Mouse (Mus musculus) MEL (cell line): ENCODE results near the gene Acoxl. TPM values are rescaled to one million over a fixed set of nuclear protein-coding genes. Genes with fewer than 3 reads are reported as not detected.

Source experiments
- DNase-seq: peaks from one replicate; pipeline ENCODE4 v3.0.0; 2011; ENCODE audit warnings: low read depth, low spot score
- H3K27ac ChIP-seq: 2 replicates; pipeline ENCODE4 v1.5.1; 2012; ENCODE audit warnings: low read depth, mild to moderate bottlenecking, control low read depth, low read length, moderate library complexity; ENCODE audit not compliant: control insufficient read depth
- H3K27me3 ChIP-seq, 2 experiments: fragments of 150-350 bp in 1 of 2; sonication (generic) in 1 of 2; 2 replicates each; pipeline ENCODE4 v1.6.1; 2012; ENCODE audit warnings: low read length in 2 of 2, mild to moderate bottlenecking in 2 of 2, improper control_type of control experiment in 1 of 2, moderate library complexity in 1 of 2; ENCODE audit not compliant: insufficient read depth in 2 of 2, control insufficient read depth in 1 of 2
- H3K36me3 ChIP-seq, 2 experiments: 2 replicates each; pipeline ENCODE4 v1.6.1; 2012 to 2014; ENCODE audit warnings: low read length in 2 of 2, improper control_type of control experiment in 1 of 2, inconsistent platforms in 1 of 2, mild to moderate bottlenecking in 1 of 2; ENCODE audit not compliant: insufficient read depth in 2 of 2, control insufficient read depth in 1 of 2
- H3K4me1 ChIP-seq, 2 experiments: fragments of 150-350 bp in 1 of 2; sonication (generic) in 1 of 2; 2 replicates each; pipeline ENCODE4 v1.6.1; 2012; ENCODE audit warnings: low read length in 2 of 2, improper control_type of control experiment in 1 of 2, mild to moderate bottlenecking in 1 of 2; ENCODE audit not compliant: insufficient read depth in 2 of 2, control insufficient read depth in 1 of 2
- H3K4me3 ChIP-seq, 2 experiments: fragments of 150-350 bp in 1 of 2; sonication (generic) in 1 of 2; 2 replicates each; pipeline ENCODE4 v1.5.1; 2012; ENCODE audit warnings: low read depth in 2 of 2, low read length in 2 of 2, mild to moderate bottlenecking in 2 of 2, moderate library complexity in 2 of 2, control low read depth in 1 of 2, improper control_type of control experiment in 1 of 2; ENCODE audit not compliant: control insufficient read depth in 1 of 2, insufficient read depth in 1 of 2
- H3K79me2 ChIP-seq: 2 replicates; pipeline ENCODE4 v1.6.1; 2012; ENCODE audit warnings: mild to moderate bottlenecking, low read length, moderate library complexity; ENCODE audit not compliant: control insufficient read depth, poor library complexity, insufficient read depth
- H3K9ac ChIP-seq: 2 replicates; pipeline ENCODE4 v1.6.1; 2012; ENCODE audit warnings: low read depth, mild to moderate bottlenecking, control low read depth, low read length, moderate library complexity; ENCODE audit not compliant: control insufficient read depth, poor library complexity, severe bottlenecking
- H3K9me3 ChIP-seq: fragments of 150-350 bp; sonication (generic); replicated peaks from 2 replicates; pipeline ENCODE4 v1.6.1; 2012; ENCODE audit warnings: mild to moderate bottlenecking, low read length, improper control_type of control experiment, moderate library complexity; ENCODE audit not compliant: insufficient read depth
- BHLHE40 ChIP-seq: IDR thresholded peaks from 2 replicates; pipeline ENCODE4 v1.6.1; 2012; ENCODE audit warnings: low read depth, mild to moderate bottlenecking, inconsistent platforms, low read length, improper control_type of control experiment, borderline replicate concordance
- CHD1 ChIP-seq: IDR thresholded peaks from 2 replicates; pipeline ENCODE4 v1.6.1; 2012; ENCODE audit warnings: low read depth, mild to moderate bottlenecking, inconsistent platforms, low read length, improper control_type of control experiment
- CTCF ChIP-seq, 3 experiments: IDR thresholded peaks in 2 of 3; conservative IDR thresholded peaks in 1 of 3; 2 replicates each; pipeline ENCODE4 v1.5.1; 2011 to 2012; ENCODE audit warnings: low read length in 3 of 3, low read depth in 2 of 3, mild to moderate bottlenecking in 2 of 3, improper control_type of control experiment in 1 of 3, inconsistent platforms in 1 of 3, mixed read lengths in 1 of 3, moderate library complexity in 1 of 3; ENCODE audit not compliant: control insufficient read depth in 1 of 3, insufficient read depth in 1 of 3, poor library complexity in 1 of 3, severe bottlenecking in 1 of 3
- ELF1 ChIP-seq: IDR thresholded peaks from 2 replicates; pipeline ENCODE4 v1.6.1; 2014; ENCODE audit warnings: low read depth, mild to moderate bottlenecking, inconsistent platforms, low read length, improper control_type of control experiment, moderate library complexity
- EP300 ChIP-seq, 2 experiments: IDR thresholded peaks; 2 replicates each; pipeline ENCODE4 v1.6.1; 2011; ENCODE audit warnings: improper control_type of control experiment in 2 of 2, low read length in 2 of 2, low read depth in 1 of 2, mild to moderate bottlenecking in 1 of 2
- ETS1 ChIP-seq: IDR thresholded peaks from 2 replicates; pipeline ENCODE4 v1.6.1; 2012; ENCODE audit warnings: low read depth, mild to moderate bottlenecking, inconsistent platforms, low read length, improper control_type of control experiment, moderate library complexity
- GABPA ChIP-seq: IDR thresholded peaks from 2 replicates; pipeline ENCODE4 v1.6.1; 2012; ENCODE audit warnings: low read depth, mild to moderate bottlenecking, inconsistent platforms, low read length, improper control_type of control experiment, moderate library complexity
- GATA1 ChIP-seq: IDR thresholded peaks from 2 replicates; pipeline ENCODE4 v1.6.1; 2011; ENCODE audit warnings: low read depth, low read length, improper control_type of control experiment
- JUND ChIP-seq: IDR thresholded peaks from 2 replicates; pipeline ENCODE4 v1.6.1; 2011; ENCODE audit warnings: low read depth, mild to moderate bottlenecking, improper control_type of control experiment, low read length
- KAT2A ChIP-seq: conservative IDR thresholded peaks from 2 replicates; pipeline ENCODE4 v1.6.1; 2012; ENCODE audit warnings: low read depth, low read length, improper control_type of control experiment, inconsistent platforms
- MAX ChIP-seq: IDR thresholded peaks from 2 replicates; pipeline ENCODE4 v1.6.1; 2011; ENCODE audit warnings: low read length, improper control_type of control experiment
- MAZ ChIP-seq: IDR thresholded peaks from 2 replicates; pipeline ENCODE4 v1.6.1; 2012; ENCODE audit warnings: low read depth, mild to moderate bottlenecking, inconsistent platforms, low read length, improper control_type of control experiment
- MXI1 ChIP-seq: IDR thresholded peaks from 2 replicates; pipeline ENCODE4 v1.6.1; 2011; ENCODE audit warnings: mild to moderate bottlenecking, low read depth, low read length, improper control_type of control experiment
- MYB ChIP-seq: IDR thresholded peaks from 2 replicates; pipeline ENCODE4 v1.6.1; 2011; ENCODE audit warnings: mild to moderate bottlenecking, low read depth, low read length, improper control_type of control experiment
- NRF1 ChIP-seq: IDR thresholded peaks from 2 replicates; pipeline ENCODE4 v1.6.1; 2014; ENCODE audit warnings: low read depth, mild to moderate bottlenecking, inconsistent platforms, low read length, improper control_type of control experiment, moderate library complexity; ENCODE audit not compliant: poor library complexity, insufficient read depth, severe bottlenecking
- POLR2A ChIP-seq, 2 experiments: IDR thresholded peaks; 2 replicates each; pipeline ENCODE4 v1.6.1; 2011 to 2012; ENCODE audit warnings: low read length in 2 of 2, mild to moderate bottlenecking in 2 of 2, control low read depth in 1 of 2, improper control_type of control experiment in 1 of 2, low read depth in 1 of 2, moderate library complexity in 1 of 2; ENCODE audit not compliant: control insufficient read depth in 1 of 2, insufficient read depth in 1 of 2, poor library complexity in 1 of 2
- RCOR1 ChIP-seq: IDR thresholded peaks from 2 replicates; pipeline ENCODE4 v1.6.1; 2012; ENCODE audit warnings: low read depth, mild to moderate bottlenecking, inconsistent platforms, low read length, improper control_type of control experiment
- SIN3A ChIP-seq: IDR thresholded peaks from 2 replicates; pipeline ENCODE4 v1.6.1; 2012; ENCODE audit warnings: low read length, improper control_type of control experiment, inconsistent platforms
- SMC3 ChIP-seq: IDR thresholded peaks from 2 replicates; pipeline ENCODE4 v1.6.1; 2011; ENCODE audit warnings: low read depth, low read length, improper control_type of control experiment
- TBP ChIP-seq: IDR thresholded peaks from 2 replicates; pipeline ENCODE4 v1.8.0; 2011; ENCODE audit warnings: low read depth, low read length, improper control_type of control experiment
- TCF12 ChIP-seq: IDR thresholded peaks from 2 replicates; pipeline ENCODE4 v1.6.1; 2014; ENCODE audit warnings: low read depth, mild to moderate bottlenecking, inconsistent platforms, low read length, improper control_type of control experiment, moderate library complexity
- UBTF ChIP-seq: IDR thresholded peaks from 2 replicates; pipeline ENCODE4 v1.6.1; 2012; ENCODE audit warnings: low read depth, mild to moderate bottlenecking, inconsistent platforms, low read length, improper control_type of control experiment, moderate library complexity, borderline replicate concordance; ENCODE audit not compliant: insufficient read depth
- USF1 ChIP-seq: IDR thresholded peaks from 2 replicates; pipeline ENCODE4 v1.6.1; 2014; ENCODE audit warnings: low read depth, mild to moderate bottlenecking, inconsistent platforms, low read length, improper control_type of control experiment, moderate library complexity
- ZKSCAN1 ChIP-seq: IDR thresholded peaks from 2 replicates; pipeline ENCODE4 v1.6.1; 2012; ENCODE audit warnings: low read depth, mild to moderate bottlenecking, inconsistent platforms, low read length, improper control_type of control experiment, moderate library complexity
- ZMIZ1 ChIP-seq: IDR thresholded peaks from 2 replicates; pipeline ENCODE4 v1.6.1; 2012; ENCODE audit warnings: low read depth, mild to moderate bottlenecking, inconsistent platforms, low read length, improper control_type of control experiment, moderate library complexity
- polyA plus RNA-seq, 2 experiments: library from polyadenylated mRNA; stranded (reverse) in 1 of 2; unstranded in 1 of 2; fragments of >175 nt in 1 of 2; fragments of >200 nt in 1 of 2; gene quantifications; 2 replicates each; pipeline versions ENCODE4 v1.2.1 to v1.2.4; 2012; ENCODE audit warnings: low replicate concordance in 2 of 2, low read depth in 1 of 2; ENCODE audit not compliant: insufficient read length in 2 of 2, insufficient read depth in 1 of 2, missing spikeins in 1 of 2
- total RNA-seq: library from RNA; depleted of rRNA; stranded (reverse); fragments of 300-350 nt; gene quantifications from 2 replicates; pipeline ENCODE4 v1.2.3, GENCODE M21; 2012

Acoxl gene
- total and polyA plus RNA-seq, 3 experiments, result 0.31 to 0.39 TPM; not detected in 1

- TF ChIP-seq RCOR1, result no peak
- TF ChIP-seq BHLHE40, result peak; percentile 58
- TF ChIP-seq POLR2A (IDR thresholded peaks at IDR 0.05; ENCODE audit: control insufficient read depth in 1 of 2, insufficient read depth in 1 of 2, low read depth in 1 of 2, low read length in 2 of 2, poor library complexity in 1 of 2), result peak; percentile 70 to 96
- TF ChIP-seq CTCF (IDR thresholded peaks at IDR 0.05 in 2 of 3, conservative IDR thresholded peaks at IDR 0.05 in 1 of 3; ENCODE audit: control insufficient read depth in 1 of 3, insufficient read depth in 1 of 3, low read depth in 2 of 3, low read length in 3 of 3, poor library complexity in 1 of 3, severe bottlenecking in 1 of 3), result peak in 2 of 3 experiments; percentile 59 to 70; a peak in 5 of 6 replicates
- TF ChIP-seq MAX, result peak; percentile 49
- TF ChIP-seq TBP, result peak; percentile 80
- TF ChIP-seq ELF1, result peak; percentile 56
- no peak for TF ChIP-seq USF1
- no peak for TF ChIP-seq EP300 (IDR thresholded peaks at IDR 0.05; ENCODE audit: low read depth in 1 of 2, low read length in 2 of 2)
- TF ChIP-seq ETS1, result peak; percentile 56
- TF ChIP-seq KAT2A, result no peak; the same call in 1 of the 2 replicates
Observed at GRCm38 (mm10) chr2:128125635-128126470, 287.2 kb downstream of the Acoxl start, which contains the start of gene Bcl2l11 (continued).

GRCm38 (mm10) chr2:128126591-128127051 is 287.9 kb downstream of the Acoxl start:
- Histone ChIP-seq H3K36me3 (no peaks in the 10 kb centered on the region; a peak in 1 of 4 replicates), H3K4me1 (peaks cover 0 to 5% of the 10 kb centered on the region in 2 experiments; a peak in 1 of 4 replicates), H3K27ac (no peak overlapping the region; the same call in 1 of the 2 replicates), H3K9ac (peak overlapping the region; percentile 77), H3K27me3 (no peaks in the 10 kb centered on the region), H3K79me2 (no peaks in the 10 kb centered on the region), H3K9me3 (no peaks in the 10 kb centered on the region), H3K4me3 (peak overlapping the region; percentile 95 to 99)
- TF ChIP-seq KAT2A, result no peak
- DNase-seq, result no peak

GRCm38 (mm10) chr2:128127121-128127671 is 288.5 kb downstream of the Acoxl start:
- H3K36me3 ChIP-seq, result no peaks in the 10 kb centered on the region; a peak in 1 of 4 replicates
- no peaks in the 10 kb centered on the region for H3K79me2 ChIP-seq
- peak; percentile 94 for DNase-seq
- no peaks in the 10 kb centered on the region for H3K27me3 ChIP-seq
- H3K9me3 ChIP-seq, result no peaks in the 10 kb centered on the region
- H3K27ac ChIP-seq, result no peak overlapping the region; the same call in 1 of the 2 replicates
- H3K4me1 ChIP-seq, result 0 out of 4 replicates have a peak, but pooled peaks cover 0 to 4% of the 10 kb centered on the region in 2 experiments
- H3K4me3 ChIP-seq, result peak overlapping the region; percentile 95 to 99
- peak overlapping the region; percentile 77 for H3K9ac ChIP-seq
- TF ChIP-seq MYB (no peak), MAX (peak; percentile 56), SIN3A (peak; percentile 70), MXI1 (peak; percentile 68; the same call in 1 of the 2 replicates), ZKSCAN1 (no peak), TCF12 (no peak), CHD1 (no peak), JUND (no peak), NRF1 (peak; percentile 59; the same call in 1 of the 2 replicates), EP300 (IDR thresholded peaks at IDR 0.05; ENCODE audit: low read depth in 1 of 2, low read length in 2 of 2) (no peak), MAZ (no peak; the same call in 1 of the 2 replicates), KAT2A (no peak), ZMIZ1 (no peak), TBP (no peak), GATA1 (no peak), GABPA (no peak), CTCF (IDR thresholded peaks at IDR 0.05 in 2 of 3, conservative IDR thresholded peaks at IDR 0.05 in 1 of 3; ENCODE audit: control insufficient read depth in 1 of 3, insufficient read depth in 1 of 3, low read depth in 2 of 3, low read length in 3 of 3, poor library complexity in 1 of 3, severe bottlenecking in 1 of 3) (no peak), UBTF (no peak), SMC3 (no peak; the same call in 1 of the 2 replicates)
